Mouse (Mus musculus): ENCODE results near the gene Vasp.
"Not testable (repeated sequence)": the region's sequence is repeated elsewhere in the genome, so short reads cannot be mapped to it uniquely, and the experiment has no call there.

Vasp gene

GRCm38 (mm10) chr7:19303770-19304169 is 32.2 kb upstream of the Vasp start:
- peak; percentile 89 for DNase-seq (ENCODE audit: low spot score)

GRCm38 (mm10) chr7:19303046-19303305 is 31.4 kb upstream of the Vasp start:
- DNase-seq (ENCODE audit: low spot score), result no peak

GRCm38 (mm10) chr7:19302264-19303045 is 30.8 kb upstream of the Vasp start:
- no peak for DNase-seq (ENCODE audit: low spot score)

GRCm38 (mm10) chr7:19301461-19302263 is 30.0 kb upstream of the Vasp start:
- no peak for DNase-seq (ENCODE audit: low spot score)

GRCm38 (mm10) chr7:19300501-19301421 is 29.1 kb upstream of the Vasp start:
- peak; percentile 91 for DNase-seq (ENCODE audit: low spot score)

GRCm38 (mm10) chr7:19299194-19299593 is 27.6 kb upstream of the Vasp start:
- DNase-seq (ENCODE audit: low spot score), result peak; percentile 73

GRCm38 (mm10) chr7:19297794-19298193 is 26.2 kb upstream of the Vasp start:
- no peak for DNase-seq (ENCODE audit: low spot score)

GRCm38 (mm10) chr7:19297034-19297433 is 25.4 kb upstream of the Vasp start:
- no peak for DNase-seq (ENCODE audit: low spot score)

- DNase-seq (ENCODE audit: low spot score), result peak; percentile 99
Measured at GRCm38 (mm10) chr7:19295503-19296185, 24.0 kb upstream of the Vasp start.

GRCm38 (mm10) chr7:19290969-19291596 is 19.5 kb upstream of the Vasp start:
- DNase-seq (ENCODE audit: low spot score), result peak; percentile 73

GRCm38 (mm10) chr7:19284763-19285162 is 13.1 kb upstream of the Vasp start:
- DNase-seq (ENCODE audit: low spot score), result peak; percentile 82

GRCm38 (mm10) chr7:19283406-19283804 is 11.8 kb upstream of the Vasp start:
- DNase-seq (ENCODE audit: low spot score), result no peak

GRCm38 (mm10) chr7:19282791-19283405 is 11.3 kb upstream of the Vasp start:
- peak; percentile 86 for DNase-seq (ENCODE audit: low spot score)

- DNase-seq (ENCODE audit: low spot score), result peak; percentile 86
Measured at GRCm38 (mm10) chr7:19282385-19282784, 10.8 kb upstream of the Vasp start, which contains the start of gene Rtn2. Gene Rtn2, plus strand, starts transcription at chr7:19282624.

- DNase-seq (ENCODE audit: low spot score), result not testable (repeated sequence)
Measured at GRCm38 (mm10) chr7:19281680-19282304, 10.2 kb upstream of the Vasp start.

GRCm38 (mm10) chr7:19279581-19280114 is 8.0 kb upstream of the Vasp start, which contains the start of gene Ppm1n:
Gene Ppm1n, minus strand, starts transcription at chr7:19280064.
- no peak for DNase-seq (ENCODE audit: low spot score)

- DNase-seq (ENCODE audit: low spot score), result no peak
Measured at GRCm38 (mm10) chr7:19279052-19279451, 7.4 kb upstream of the Vasp start.

GRCm38 (mm10) chr7:19276253-19276652 is 4.6 kb upstream of the Vasp start:
- DNase-seq (ENCODE audit: low spot score), result no peak

GRCm38 (mm10) chr7:19272173-19272764 is 652 bp upstream of the Vasp start:
- peak; percentile 85 for DNase-seq (ENCODE audit: low spot score)

All from testis, postnatal 10 days (tissue).